Mouse (Mus musculus): ENCODE results near the gene Loxl4.

Loxl4 gene

DNA sequence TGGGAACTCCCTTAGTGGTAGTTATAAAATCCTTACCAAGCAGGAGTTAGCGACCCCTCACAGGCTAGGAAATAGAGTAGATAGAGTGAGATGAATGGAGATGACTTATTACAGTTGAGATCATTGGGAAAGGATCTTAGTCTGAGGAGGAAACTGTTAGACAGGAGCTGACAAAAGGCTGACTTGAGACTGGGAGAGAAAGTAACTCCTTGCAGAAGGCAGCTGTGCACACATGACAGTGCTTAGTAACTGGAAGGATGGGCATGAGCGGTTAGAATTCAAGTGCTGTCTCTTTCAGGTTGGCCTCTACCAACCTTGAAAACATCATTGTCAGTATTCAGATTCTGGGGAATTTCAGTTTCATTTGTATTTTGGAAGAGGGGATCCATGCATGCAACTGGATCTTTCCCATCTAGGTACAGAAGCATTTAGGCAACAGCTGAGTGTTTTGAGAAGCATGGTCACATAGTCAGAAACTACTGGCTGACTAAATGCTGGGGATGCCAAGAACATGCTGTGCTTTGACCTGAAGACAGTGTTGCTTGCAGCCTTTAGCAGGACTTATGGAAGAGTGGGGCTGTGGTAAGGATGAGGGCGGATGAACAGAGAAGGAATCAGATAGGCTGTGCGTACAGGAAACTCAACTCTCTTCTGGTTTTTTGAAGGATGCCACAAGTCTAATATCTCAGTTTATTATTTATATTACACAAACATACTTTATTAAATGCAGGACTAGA is 46.2 kb downstream of the Loxl4 start:
- in situ Hi-C loops (cut with MboI, MseI) = no loop called here

GRCm38 (mm10) chr19:42563726-42564270 is 48.8 kb downstream of the Loxl4 start:
- in situ Hi-C loops (cut with MboI, MseI) = no loop called here

GRCm38 (mm10) chr19:42562981-42563380 is 49.6 kb downstream of the Loxl4 start:
- in situ Hi-C loops (cut with MboI, MseI) = no loop called here

DNA sequence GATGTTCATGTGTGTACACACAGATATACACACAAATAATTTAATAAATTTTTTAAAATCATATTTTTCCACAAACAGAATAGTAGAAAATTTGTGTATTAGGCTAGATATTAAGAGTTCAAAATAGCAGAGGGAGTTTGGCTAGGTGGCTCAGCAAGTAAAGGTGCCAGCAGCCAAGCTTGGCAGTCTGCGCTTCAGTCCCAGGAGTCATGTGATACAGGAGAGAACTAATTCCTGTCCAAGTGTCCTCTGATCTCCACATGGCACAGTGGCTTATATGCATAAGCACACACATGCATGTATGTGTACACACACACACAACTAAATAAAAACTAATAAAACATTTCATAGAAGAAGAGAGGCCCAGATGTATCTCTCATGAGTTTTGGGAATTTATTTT is 50.6 kb downstream of the Loxl4 start:
- in situ Hi-C loops (cut with MboI, MseI) = no loop called here

GRCm38 (mm10) chr19:42558701-42559100 is 53.9 kb downstream of the Loxl4 start:
- in situ Hi-C loops (cut with MboI, MseI) = no loop called here
